Mouse (Mus musculus): ENCODE measurements at regions not wholly inside any gene's neighbourhood (a gene's known extent, or its start where the extent isn't known, plus 50 kb on each side); places are given as distances from the start of the nearest gene placed in this dataset.

- no peak for ATAC-seq (ENCODE audit: low FRiP score)
- Histone ChIP-seq H3K4me2 (no peak overlapping the region), H3K27me3 (ENCODE audit: control insufficient read depth, insufficient read depth, low read length) (no peaks in the 10 kb centered on the region), H3K36me3 (ENCODE audit: control insufficient read depth, insufficient read depth, low read length) (no peaks in the 10 kb centered on the region), H3K9me3 (ENCODE audit: control insufficient read depth, low read length) (no peaks in the 10 kb centered on the region), H3K9ac (ENCODE audit: low read length) (no peak overlapping the region), H3K4me3 (ENCODE audit: low read depth, low read length) (no peak overlapping the region), H3K27ac (ENCODE audit: low read depth, low read length) (no peak overlapping the region), H3K4me1 (ENCODE audit: control insufficient read depth, insufficient read depth, low read length) (no peaks in the 10 kb centered on the region)
- no peak for DNase-seq (ENCODE audit: low spot score, missing footprints)
- 82% methylated on average over 2 of the region's 2 CpGs for WGBS
These were observed 102.9 kb upstream of the Paip1 start for GRCm38 (mm10) chr13:119325510-119325909.

DNA sequence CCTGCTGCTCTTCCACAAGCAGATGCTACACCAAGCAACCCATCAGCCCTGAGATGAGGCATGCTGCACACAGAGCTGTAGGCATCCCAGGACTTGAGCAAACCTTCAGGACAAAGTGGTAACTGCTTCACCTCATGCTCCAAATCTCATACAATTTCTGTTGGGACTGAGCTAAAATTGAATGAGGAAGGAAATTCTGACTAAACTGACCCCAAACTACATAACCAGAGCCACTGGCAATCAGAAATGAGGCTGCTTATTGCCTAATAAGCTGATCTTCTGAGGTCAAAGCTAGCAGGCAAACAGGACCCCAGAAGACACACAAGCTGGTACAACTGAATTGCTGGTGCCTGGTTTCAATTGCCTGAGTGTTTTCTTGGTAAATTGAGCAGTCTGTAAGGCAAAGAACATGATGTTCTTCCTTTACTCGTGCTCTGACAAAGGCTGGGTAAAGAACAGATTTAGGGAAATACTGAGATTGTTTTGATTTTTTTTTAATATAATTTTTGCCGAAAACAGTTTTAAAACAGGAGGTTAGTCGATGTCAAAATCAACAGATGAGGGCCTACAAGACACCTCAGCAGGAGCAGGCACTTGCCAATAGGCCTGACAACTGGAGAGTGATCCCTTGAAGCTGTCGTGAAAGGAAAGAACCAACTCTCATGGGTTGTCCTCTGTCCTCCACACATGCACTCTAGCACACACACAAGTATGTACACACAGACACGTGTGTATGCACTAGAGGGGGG, 101.3 kb upstream of the Paip1 start:
- no peaks in the 10 kb centered on the region for H3K27me3 ChIP-seq (ENCODE audit: control insufficient read depth, insufficient read depth, low read length)
- no peak overlapping the region for H3K27ac ChIP-seq (ENCODE audit: low read depth, low read length)
- no peak overlapping the region for H3K9ac ChIP-seq (ENCODE audit: low read length)
- no peaks in the 10 kb centered on the region for H3K9me3 ChIP-seq (ENCODE audit: control insufficient read depth, low read length)
- WGBS: 80% methylated on average over 5 of the region's 5 CpGs
- no peak overlapping the region for H3K4me2 ChIP-seq
- ATAC-seq (ENCODE audit: low FRiP score) (no peak), DNase-seq (ENCODE audit: low spot score, missing footprints) (no peak)
- H3K4me1 ChIP-seq (ENCODE audit: control insufficient read depth, insufficient read depth, low read length): no peaks in the 10 kb centered on the region
- H3K36me3 ChIP-seq (ENCODE audit: control insufficient read depth, insufficient read depth, low read length): no peaks in the 10 kb centered on the region
- H3K4me3 ChIP-seq (ENCODE audit: low read depth, low read length): no peak overlapping the region

DNA sequence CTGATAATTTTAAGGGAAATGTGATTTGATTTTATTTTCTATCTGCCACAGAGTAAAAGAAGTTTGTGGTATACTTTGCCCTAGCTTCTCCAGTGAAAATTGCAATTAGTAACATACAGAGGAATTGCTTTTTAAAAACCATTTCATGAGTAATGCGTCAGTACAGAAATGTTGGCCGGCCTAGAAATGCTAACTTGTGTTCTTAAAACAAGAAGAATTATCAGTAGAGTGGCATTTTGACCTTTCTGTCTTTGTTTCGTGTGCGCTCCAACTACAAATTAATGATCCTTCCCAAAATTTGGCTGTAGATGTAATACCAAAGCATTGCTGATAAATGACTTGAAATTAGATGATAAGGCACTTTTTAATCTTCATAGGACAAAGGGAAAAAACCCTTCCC, 99.7 kb upstream of the Paip1 start:
- H3K4me2 ChIP-seq: no peak overlapping the region
- H3K9ac ChIP-seq (ENCODE audit: low read length): no peak overlapping the region
- H3K27me3 ChIP-seq (ENCODE audit: control insufficient read depth, insufficient read depth, low read length): no peaks in the 10 kb centered on the region
- H3K9me3 ChIP-seq (ENCODE audit: control insufficient read depth, low read length): no peaks in the 10 kb centered on the region
- ATAC-seq (ENCODE audit: low FRiP score): no peak
- no peak overlapping the region for H3K27ac ChIP-seq (ENCODE audit: low read depth, low read length)
- DNase-seq (ENCODE audit: low spot score, missing footprints): no peak
- no peaks in the 10 kb centered on the region for H3K36me3 ChIP-seq (ENCODE audit: control insufficient read depth, insufficient read depth, low read length)
- 90% methylated on average over 4 of the region's 4 CpGs for WGBS
- H3K4me3 ChIP-seq (ENCODE audit: low read depth, low read length): no peak overlapping the region
- H3K4me1 ChIP-seq (ENCODE audit: control insufficient read depth, insufficient read depth, low read length): no peaks in the 10 kb centered on the region

- Histone ChIP-seq H3K4me3 (ENCODE audit: low read depth, low read length) (no peak overlapping the region), H3K36me3 (ENCODE audit: control insufficient read depth, insufficient read depth, low read length) (no peaks in the 10 kb centered on the region), H3K9ac (ENCODE audit: low read length) (no peak overlapping the region), H3K9me3 (ENCODE audit: control insufficient read depth, low read length) (no peaks in the 10 kb centered on the region), H3K27ac (ENCODE audit: low read depth, low read length) (no peak overlapping the region), H3K4me1 (ENCODE audit: control insufficient read depth, insufficient read depth, low read length) (no peaks in the 10 kb centered on the region), H3K4me2 (no peak overlapping the region), H3K27me3 (ENCODE audit: control insufficient read depth, insufficient read depth, low read length) (no peaks in the 10 kb centered on the region)
- no peak for ATAC-seq (ENCODE audit: low FRiP score)
- DNase-seq (ENCODE audit: low spot score, missing footprints): peak; percentile 31
- WGBS: 91% methylated on average over 3 of the region's 3 CpGs
These were observed 96.6 kb upstream of the Paip1 start for GRCm38 (mm10) chr13:119331815-119332214.

GRCm38 (mm10) chr13:119333915-119334314, 94.5 kb upstream of the Paip1 start:
- Histone ChIP-seq H3K27ac (ENCODE audit: low read depth, low read length) (no peak overlapping the region), H3K4me3 (ENCODE audit: low read depth, low read length) (no peak overlapping the region), H3K27me3 (ENCODE audit: control insufficient read depth, insufficient read depth, low read length) (no peaks in the 10 kb centered on the region), H3K9ac (ENCODE audit: low read length) (no peak overlapping the region), H3K4me1 (ENCODE audit: control insufficient read depth, insufficient read depth, low read length) (no peaks in the 10 kb centered on the region), H3K36me3 (ENCODE audit: control insufficient read depth, insufficient read depth, low read length) (peaks cover 2% of the 10 kb centered on the region), H3K9me3 (ENCODE audit: control insufficient read depth, low read length) (no peaks in the 10 kb centered on the region), H3K4me2 (no peak overlapping the region)
- ATAC-seq (ENCODE audit: low FRiP score) (no peak), DNase-seq (ENCODE audit: low spot score, missing footprints) (peak; percentile 76)
- 86% methylated on average over 6 of the region's 6 CpGs for WGBS

DNA sequence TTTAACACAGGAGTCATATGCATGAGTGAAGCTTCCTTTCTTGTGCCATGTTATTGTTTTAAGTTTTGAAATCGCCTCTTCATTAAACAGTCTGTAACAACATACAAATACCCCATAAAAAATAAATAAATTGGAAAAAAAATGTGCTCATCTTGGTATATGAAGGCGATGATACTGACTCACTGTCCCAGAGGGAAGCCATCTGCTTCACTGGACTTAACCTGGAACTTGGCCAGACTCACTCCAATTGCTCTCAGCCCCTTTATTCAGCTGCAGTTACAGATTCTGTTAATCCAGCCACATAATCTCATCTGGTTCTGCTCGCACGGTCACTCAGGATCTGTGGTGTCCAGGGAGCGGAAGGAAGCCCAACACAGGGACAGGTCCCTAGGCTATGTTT, 90.5 kb upstream of the Paip1 start:
- Histone ChIP-seq H3K36me3 (ENCODE audit: control insufficient read depth, insufficient read depth, low read length) (peaks cover 2% of the 10 kb centered on the region), H3K9me3 (ENCODE audit: control insufficient read depth, low read length) (no peaks in the 10 kb centered on the region), H3K4me1 (ENCODE audit: control insufficient read depth, insufficient read depth, low read length) (no peaks in the 10 kb centered on the region), H3K9ac (ENCODE audit: low read length) (no peak overlapping the region), H3K27me3 (ENCODE audit: control insufficient read depth, insufficient read depth, low read length) (no peaks in the 10 kb centered on the region), H3K4me3 (ENCODE audit: low read depth, low read length) (no peak overlapping the region), H3K27ac (ENCODE audit: low read depth, low read length) (no peak overlapping the region), H3K4me2 (no peak overlapping the region)
- peak; percentile 79 for DNase-seq (ENCODE audit: low spot score, missing footprints)
- no peak for ATAC-seq (ENCODE audit: low FRiP score)
- 91% methylated on average over 5 of the region's 5 CpGs for WGBS

DNA sequence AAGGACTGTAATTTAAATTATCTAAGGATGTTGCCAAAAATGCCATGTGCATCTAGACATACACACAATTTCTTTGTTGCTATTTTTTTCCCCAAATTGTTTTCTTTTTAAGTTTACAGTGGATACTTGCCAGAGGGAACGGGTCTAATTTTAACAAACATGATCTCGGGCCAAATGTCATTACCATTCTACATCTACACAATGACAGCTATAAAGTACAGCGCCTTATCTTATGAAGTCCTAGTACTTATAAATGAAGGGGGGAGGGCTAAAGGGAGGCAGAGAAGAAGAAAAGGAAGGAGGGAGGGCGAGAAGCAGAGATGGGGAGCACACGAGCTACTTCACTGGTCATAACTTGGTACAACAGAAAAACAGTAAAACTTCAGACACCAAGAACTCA, 89.4 kb upstream of the Paip1 start:
- Histone ChIP-seq H3K4me2 (no peak overlapping the region), H3K27me3 (ENCODE audit: control insufficient read depth, insufficient read depth, low read length) (no peaks in the 10 kb centered on the region), H3K36me3 (ENCODE audit: control insufficient read depth, insufficient read depth, low read length) (peaks cover 2% of the 10 kb centered on the region), H3K4me3 (ENCODE audit: low read depth, low read length) (no peak overlapping the region), H3K9ac (ENCODE audit: low read length) (no peak overlapping the region), H3K27ac (ENCODE audit: low read depth, low read length) (no peak overlapping the region), H3K9me3 (ENCODE audit: control insufficient read depth, low read length) (no peaks in the 10 kb centered on the region), H3K4me1 (ENCODE audit: control insufficient read depth, insufficient read depth, low read length) (no peaks in the 10 kb centered on the region)
- no peak for ATAC-seq (ENCODE audit: low FRiP score)
- 88% methylated on average over 5 of the region's 5 CpGs for WGBS
- peak; percentile 35 for DNase-seq (ENCODE audit: low spot score, missing footprints)

DNA sequence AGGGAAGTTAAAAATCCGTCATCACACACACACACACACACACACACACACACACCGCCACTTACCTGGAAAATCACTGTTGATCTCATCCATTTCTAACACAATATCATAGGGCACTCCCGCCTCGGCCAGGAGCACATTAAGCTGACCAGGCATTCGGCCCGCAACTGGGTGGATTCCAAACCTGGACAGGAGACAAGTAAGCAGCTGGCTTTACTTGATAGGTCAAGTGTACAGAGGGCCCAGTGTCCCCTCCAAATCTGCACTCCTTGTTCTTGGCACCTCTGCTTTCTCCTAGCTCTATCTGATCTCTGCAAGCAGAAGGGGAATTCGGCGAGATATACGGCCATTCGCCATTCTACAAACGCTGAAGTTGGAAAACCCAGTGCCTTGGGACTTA, 88.6 kb upstream of the Paip1 start:
- Histone ChIP-seq H3K27me3 (ENCODE audit: control insufficient read depth, insufficient read depth, low read length) (no peaks in the 10 kb centered on the region), H3K36me3 (ENCODE audit: control insufficient read depth, insufficient read depth, low read length) (peaks cover 2% of the 10 kb centered on the region), H3K4me1 (ENCODE audit: control insufficient read depth, insufficient read depth, low read length) (no peaks in the 10 kb centered on the region), H3K9me3 (ENCODE audit: control insufficient read depth, low read length) (no peaks in the 10 kb centered on the region), H3K9ac (ENCODE audit: low read length) (no peak overlapping the region), H3K4me3 (ENCODE audit: low read depth, low read length) (no peak overlapping the region), H3K27ac (ENCODE audit: low read depth, low read length) (no peak overlapping the region), H3K4me2 (no peak overlapping the region)
- ATAC-seq (ENCODE audit: low FRiP score): no peak
- 95% methylated on average over 11 of the region's 11 CpGs for WGBS
- peak; percentile 49 for DNase-seq (ENCODE audit: low spot score, missing footprints)

DNA sequence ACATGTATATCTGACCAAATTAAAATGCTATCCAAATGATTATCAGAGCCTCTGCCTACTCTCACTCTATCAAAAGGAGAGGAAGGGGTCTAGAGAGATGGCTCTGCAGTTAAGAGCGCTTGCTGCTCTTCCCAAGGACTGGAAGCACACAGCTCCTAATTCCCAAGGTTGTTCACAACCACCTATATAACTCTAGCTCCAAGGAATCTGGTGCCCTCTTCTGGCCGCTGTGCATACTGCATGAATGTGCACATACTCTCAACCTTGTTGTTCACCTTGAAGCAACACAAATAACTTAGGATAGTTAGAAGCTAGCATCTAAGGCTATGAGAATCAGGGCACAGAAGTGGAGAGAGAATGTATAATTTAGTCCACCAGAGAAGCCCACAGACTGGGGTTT, 86.6 kb upstream of the Paip1 start:
- WGBS: 31% methylated on average over 2 of the region's 2 CpGs
- H3K9ac ChIP-seq (ENCODE audit: low read length): no peak overlapping the region
- ATAC-seq (ENCODE audit: low FRiP score): peak; percentile 71; the same call in 1 of the 2 replicates

More for the DNA sequence above, 86.6 kb upstream of the Paip1 start:
- Histone ChIP-seq H3K4me3 (ENCODE audit: low read depth, low read length) (no peak overlapping the region), H3K27me3 (ENCODE audit: control insufficient read depth, insufficient read depth, low read length) (no peaks in the 10 kb centered on the region), H3K4me2 (no peak overlapping the region), H3K27ac (ENCODE audit: low read depth, low read length) (no peak overlapping the region), H3K4me1 (ENCODE audit: control insufficient read depth, insufficient read depth, low read length) (no peaks in the 10 kb centered on the region), H3K9me3 (ENCODE audit: control insufficient read depth, low read length) (no peaks in the 10 kb centered on the region), H3K36me3 (ENCODE audit: control insufficient read depth, insufficient read depth, low read length) (peaks cover 2% of the 10 kb centered on the region)
- DNase-seq (ENCODE audit: low spot score, missing footprints): peak; percentile 93
